Mouse (Mus musculus): ENCODE data around the gene Ice2. TPM values are rescaled to one million over a fixed set of nuclear protein-coding genes. Genes with fewer than 3 reads are reported as not detected.

The Ice2 gene
- polyA plus RNA-seq, 1 experiment from 2014 or later: 25.2 TPM

GRCm38 (mm10) chr9:69431863-69432555 lies 34.3 kb downstream of the Ice2 start:
- H3K27ac ChIP-seq: no peak overlapping the region

DNA sequence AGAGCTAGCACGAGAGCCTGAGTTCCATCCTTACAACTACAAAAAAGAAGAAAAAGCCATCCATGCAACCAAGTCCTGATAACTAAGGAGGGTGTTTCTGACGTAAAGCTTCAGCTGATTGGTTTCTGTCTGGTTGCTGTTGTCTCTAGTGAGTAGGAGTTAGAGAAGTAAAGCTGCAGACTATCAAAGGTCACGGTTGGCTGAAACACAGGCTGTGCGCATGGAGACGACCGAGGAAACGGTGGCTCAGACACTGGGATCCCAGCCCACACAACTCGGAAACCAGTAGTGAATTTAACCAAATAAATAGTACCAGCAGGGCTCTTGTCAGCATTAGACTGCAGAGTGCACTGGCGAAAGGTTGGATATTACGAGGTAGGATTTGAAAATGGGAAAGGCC lies 37.5 kb downstream of the Ice2 start:
- peaks cover 29% of the 10 kb centered on the region for H3K36me3 ChIP-seq
- H3K4me1 ChIP-seq: peaks cover 18% of the 10 kb centered on the region
- H3K4me3 ChIP-seq: no peak overlapping the region
- no peak overlapping the region for H3K27ac ChIP-seq
- WGBS: 88% methylated on average over 10 of the region's 10 CpGs
- H3K27me3 ChIP-seq (ENCODE audit: low read depth, poor library complexity, severe bottlenecking): no peaks in the 10 kb centered on the region
- no peaks in the 10 kb centered on the region for H3K9me3 ChIP-seq (replicated peaks)
- no peak for DNase-seq (ENCODE audit: low spot score)

More at GRCm38 (mm10) chr9:69431863-69432555, 34.3 kb downstream of the Ice2 start:
- Histone ChIP-seq H3K27me3 (ENCODE audit: low read depth, poor library complexity, severe bottlenecking) (no peaks in the 10 kb centered on the region), H3K4me1 (peaks cover 11% of the 10 kb centered on the region; the same call in 1 of the 2 replicates), H3K9me3 (replicated peaks) (no peaks in the 10 kb centered on the region), H3K4me3 (no peak overlapping the region), H3K36me3 (peaks cover 57% of the 10 kb centered on the region)
- WGBS: 75% methylated on average over 6 of the region's 6 CpGs
- DNase-seq (ENCODE audit: low spot score): no peak

DNA sequence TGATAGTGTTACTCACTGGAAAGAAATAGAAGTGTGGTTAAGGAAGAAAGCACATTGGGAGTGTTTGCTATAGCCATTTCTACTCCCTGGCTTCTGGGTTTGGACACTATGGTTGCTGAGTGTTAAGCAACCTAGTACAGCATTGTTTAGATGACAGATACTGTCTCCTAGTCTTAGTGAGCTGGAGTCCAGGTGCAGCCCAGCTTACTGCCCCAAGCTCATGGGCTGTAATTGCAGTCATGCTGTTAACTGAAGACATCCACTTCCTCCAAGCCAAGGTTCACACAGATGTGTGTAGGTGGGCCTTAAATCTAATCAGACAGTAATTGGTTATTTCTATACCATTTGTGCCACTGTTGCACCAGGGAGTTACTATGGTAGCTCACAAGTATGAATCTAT lies 38.0 kb downstream of the Ice2 start:
- Histone ChIP-seq H3K9me3 (replicated peaks) (no peaks in the 10 kb centered on the region), H3K27ac (no peak overlapping the region), H3K4me1 (peaks cover 22% of the 10 kb centered on the region), H3K27me3 (ENCODE audit: low read depth, poor library complexity, severe bottlenecking) (no peaks in the 10 kb centered on the region), H3K36me3 (peaks cover 24% of the 10 kb centered on the region), H3K4me3 (no peak overlapping the region)
- DNase-seq (ENCODE audit: low spot score): no peak

- DNase-seq (ENCODE audit: low spot score): peak; percentile 45
- WGBS: 27% methylated on average over 7 of the region's 7 CpGs
Observed at GRCm38 (mm10) chr9:69439805-69440357, 42.2 kb downstream of the Ice2 start.

GRCm38 (mm10) chr9:69442471-69443038 lies 44.8 kb downstream of the Ice2 start:
- Histone ChIP-seq H3K27me3 (ENCODE audit: low read depth, poor library complexity, severe bottlenecking) (no peaks in the 10 kb centered on the region), H3K4me1 (peaks cover 26% of the 10 kb centered on the region), H3K9me3 (replicated peaks) (no peaks in the 10 kb centered on the region), H3K4me3 (no peak overlapping the region), H3K27ac (no peak overlapping the region), H3K36me3 (no peaks in the 10 kb centered on the region)
- WGBS: 71% methylated on average over 6 of the region's 6 CpGs
- no peak for DNase-seq (ENCODE audit: low spot score)

More at GRCm38 (mm10) chr9:69439805-69440357, 42.2 kb downstream of the Ice2 start:
- Histone ChIP-seq H3K27me3 (ENCODE audit: low read depth, poor library complexity, severe bottlenecking) (no peaks in the 10 kb centered on the region), H3K27ac (peak overlapping the region; percentile 56; the same call in 1 of the 2 replicates), H3K36me3 (no peaks in the 10 kb centered on the region), H3K4me3 (no peak overlapping the region), H3K4me1 (peaks cover 26% of the 10 kb centered on the region), H3K9me3 (replicated peaks) (no peaks in the 10 kb centered on the region)

- no peaks in the 10 kb centered on the region for H3K9me3 ChIP-seq (replicated peaks)
- H3K4me3 ChIP-seq: no peak overlapping the region
- H3K27me3 ChIP-seq (ENCODE audit: low read depth, poor library complexity, severe bottlenecking): no peaks in the 10 kb centered on the region
- DNase-seq (ENCODE audit: low spot score): no peak
- H3K4me1 ChIP-seq: peaks cover 26% of the 10 kb centered on the region
- H3K27ac ChIP-seq: no peak overlapping the region
- no peaks in the 10 kb centered on the region for H3K36me3 ChIP-seq
- WGBS: 73% methylated on average over 3 of the region's 3 CpGs
Observed at GRCm38 (mm10) chr9:69443203-69443602, 45.5 kb downstream of the Ice2 start.

GRCm38 (mm10) chr9:69448801-69449200 lies 51.1 kb downstream of the Ice2 start:
- WGBS: 80% methylated on average over 3 of the region's 3 CpGs
- peaks cover 16% of the 10 kb centered on the region for H3K27me3 ChIP-seq (ENCODE audit: low read depth, poor library complexity, severe bottlenecking)
- no peak overlapping the region for H3K4me3 ChIP-seq
- H3K4me1 ChIP-seq: peaks cover 12% of the 10 kb centered on the region
- no peaks in the 10 kb centered on the region for H3K9me3 ChIP-seq (replicated peaks)
- H3K27ac ChIP-seq: no peak overlapping the region
- DNase-seq (ENCODE audit: low spot score): peak; percentile 8
- H3K36me3 ChIP-seq: no peaks in the 10 kb centered on the region

DNA sequence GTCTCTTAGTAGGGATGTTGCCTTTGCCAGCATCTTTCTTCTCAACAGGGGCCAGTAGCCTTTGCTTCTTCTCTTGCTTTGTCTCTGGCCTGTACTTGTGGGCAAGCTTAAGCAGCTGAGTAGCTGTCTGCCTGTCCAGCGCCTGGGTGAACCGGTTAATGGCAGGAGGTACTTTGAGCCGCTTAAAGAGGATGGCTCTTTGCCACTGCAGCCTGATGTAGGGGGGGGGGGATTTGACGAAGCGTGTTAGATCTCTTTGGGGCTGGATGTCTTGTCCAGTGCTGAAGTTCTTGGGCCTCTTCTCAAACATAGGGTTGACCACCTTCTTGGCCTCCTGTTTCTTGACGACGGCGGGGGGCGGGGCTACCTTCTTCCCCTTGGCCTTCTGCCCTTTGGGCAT lies 52.9 kb downstream of the Ice2 start:
- no peak overlapping the region for H3K4me3 ChIP-seq
- H3K27ac ChIP-seq: no peak overlapping the region
- 89% methylated on average over 9 of the region's 9 CpGs for WGBS
- peaks cover 26% of the 10 kb centered on the region for H3K4me1 ChIP-seq
- no peaks in the 10 kb centered on the region for H3K36me3 ChIP-seq
- H3K9me3 ChIP-seq (replicated peaks): no peaks in the 10 kb centered on the region
- no peak for DNase-seq (ENCODE audit: low spot score)
- peaks cover 29% of the 10 kb centered on the region for H3K27me3 ChIP-seq (ENCODE audit: low read depth, poor library complexity, severe bottlenecking)

DNA sequence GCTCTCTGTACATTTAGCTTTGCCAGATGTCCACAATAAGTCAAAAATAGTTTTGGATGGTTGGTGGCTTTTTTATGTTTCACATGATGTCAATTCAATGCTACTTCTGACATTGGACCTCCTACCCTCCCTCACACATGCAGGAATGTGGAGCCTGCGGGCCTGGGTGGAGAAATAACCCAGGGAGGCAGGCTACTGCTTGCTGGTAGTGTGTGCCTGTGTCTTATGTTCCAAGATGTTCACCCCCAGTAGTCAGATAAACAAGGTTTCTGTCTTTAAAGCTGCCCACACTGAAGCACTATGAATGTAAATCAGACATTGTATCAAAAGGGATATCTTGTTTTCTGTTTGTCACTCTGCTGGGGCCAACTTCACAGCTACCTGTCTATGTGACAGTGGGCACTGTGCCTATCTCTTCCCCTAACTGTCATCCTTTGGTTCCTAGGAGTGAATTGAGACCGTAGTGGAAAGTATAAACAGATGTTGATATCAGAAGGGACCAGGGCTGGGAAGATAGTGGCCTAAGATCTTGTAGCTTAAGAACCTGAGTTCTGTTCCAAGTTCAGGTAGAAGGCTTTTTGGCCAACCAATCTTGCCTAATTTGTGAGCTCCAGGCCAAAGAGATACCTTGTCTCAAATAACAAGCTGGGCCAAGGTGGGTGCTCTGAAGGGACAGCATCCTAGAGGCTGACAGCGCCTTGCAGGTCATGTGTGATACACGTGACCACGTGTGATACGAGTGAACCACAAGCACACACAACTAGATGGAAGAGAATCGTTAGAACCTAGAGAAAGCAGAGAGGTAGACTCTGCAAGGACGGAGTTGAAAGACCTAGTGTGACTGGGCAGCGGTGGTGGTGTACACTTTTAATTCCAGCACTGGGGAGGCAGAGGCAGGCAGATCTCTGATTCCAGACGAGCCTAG lies 54.4 kb downstream of the Ice2 start:
- no peak for DNase-seq (ENCODE audit: low spot score)
- Histone ChIP-seq H3K9me3 (replicated peaks) (no peaks in the 10 kb centered on the region), H3K27me3 (ENCODE audit: low read depth, poor library complexity, severe bottlenecking) (peaks cover 29% of the 10 kb centered on the region), H3K36me3 (no peaks in the 10 kb centered on the region), H3K27ac (no peak overlapping the region), H3K4me1 (peaks cover 33% of the 10 kb centered on the region), H3K4me3 (no peak overlapping the region)
- WGBS: 92% methylated on average over 10 of the region's 10 CpGs

DNA sequence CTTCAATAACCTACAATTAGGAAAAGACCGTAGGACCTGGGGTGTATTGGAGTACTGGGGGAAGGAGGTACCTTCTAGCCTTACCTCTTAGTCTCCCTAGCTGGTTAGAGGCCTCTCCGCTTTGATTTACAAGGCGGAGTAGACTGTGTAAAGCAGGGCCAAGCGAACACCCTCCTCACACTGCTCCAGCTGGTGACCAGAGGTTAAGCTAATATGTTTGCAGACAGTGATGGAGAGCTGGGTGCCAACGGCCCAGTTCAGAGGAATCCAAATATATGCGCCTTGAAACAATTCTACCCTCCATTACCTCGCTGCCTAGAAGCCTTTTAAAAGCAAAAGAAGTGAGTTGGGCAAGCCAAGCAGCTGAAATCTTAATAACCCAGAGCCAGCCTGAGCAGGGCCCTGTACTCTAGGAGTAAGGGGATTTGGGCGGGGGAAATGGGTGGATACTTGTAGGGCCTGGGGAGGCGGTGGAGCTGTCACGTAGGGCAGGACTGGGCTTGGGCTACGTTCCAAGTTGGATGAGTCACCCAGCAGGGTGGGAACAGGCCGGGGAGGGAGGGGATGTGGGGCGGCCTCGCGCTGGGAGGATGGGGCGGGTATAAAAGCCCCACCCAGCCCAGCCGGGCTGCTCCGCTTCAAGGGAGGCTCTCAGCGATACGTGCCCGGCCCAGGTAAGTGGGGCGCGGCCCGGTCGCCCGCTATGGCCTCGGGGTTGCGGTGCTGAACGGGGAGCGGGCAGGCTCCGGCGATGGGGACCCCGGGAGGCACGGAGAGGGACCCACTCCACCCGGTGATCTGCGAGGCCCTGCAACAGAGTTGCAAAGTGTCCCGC lies 55.6 kb downstream of the Ice2 start, which contains the start of gene Anxa2:
Gene Anxa2 (plus strand): TSS at position 555 of the 835 bp plus-strand sequence.
- Histone ChIP-seq H3K9me3 (replicated peaks) (no peaks in the 10 kb centered on the region), H3K36me3 (no peaks in the 10 kb centered on the region), H3K4me3 (peak within 1 kb of the TSS; percentile 65), H3K27me3 (ENCODE audit: low read depth, poor library complexity, severe bottlenecking) (peaks cover 29% of the 10 kb centered on the region), H3K4me1 (peaks cover 44% of the 10 kb centered on the region), H3K27ac (peak within 1 kb of the TSS; percentile 87)
- peak; percentile 70 for DNase-seq (ENCODE audit: low spot score)
- WGBS: 8% methylated on average over 37 of the region's 37 CpGs

DNA sequence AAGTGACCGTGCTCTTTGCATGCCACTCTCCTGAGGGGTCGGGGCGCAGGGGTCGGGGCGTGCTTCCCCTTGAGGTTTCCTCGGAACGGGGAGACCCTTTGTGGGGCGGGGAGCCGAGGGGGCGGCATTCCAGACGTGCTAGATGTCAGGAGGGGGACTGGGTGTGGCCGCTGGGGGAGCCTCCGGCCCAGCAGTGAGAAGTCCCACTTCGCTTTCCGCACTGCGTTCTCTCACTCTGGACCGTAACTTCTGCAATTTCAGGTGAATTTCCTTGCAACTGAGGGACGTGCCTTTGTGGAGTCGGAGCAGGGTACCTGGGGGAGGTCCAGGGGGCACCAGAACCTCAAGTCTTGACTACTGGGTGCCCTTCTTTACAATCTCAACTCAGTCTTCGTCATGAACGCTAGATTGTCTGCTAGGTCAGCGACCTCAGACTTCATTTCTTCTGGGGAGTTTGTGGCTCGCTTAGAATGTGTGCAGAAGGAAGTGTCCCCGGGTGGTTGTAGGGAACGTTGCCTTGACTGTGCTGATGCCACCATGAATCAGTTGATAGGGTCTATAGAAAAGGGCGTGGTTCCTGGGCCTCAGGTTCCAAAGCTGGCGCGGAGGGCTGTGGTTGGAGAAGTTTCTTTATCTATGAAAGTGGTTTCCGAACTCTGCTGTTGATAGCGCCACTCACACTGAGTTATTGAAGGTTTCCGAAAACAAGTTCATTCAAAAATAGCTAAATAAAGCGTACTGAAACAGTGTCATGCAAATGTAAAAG lies 56.4 kb downstream of the Ice2 start:
- Histone ChIP-seq H3K36me3 (no peaks in the 10 kb centered on the region), H3K27ac (peak overlapping the region; percentile 87), H3K4me1 (peaks cover 52% of the 10 kb centered on the region), H3K27me3 (ENCODE audit: low read depth, poor library complexity, severe bottlenecking) (peaks cover 29% of the 10 kb centered on the region), H3K9me3 (replicated peaks) (no peaks in the 10 kb centered on the region), H3K4me3 (peak overlapping the region; percentile 65)
- WGBS: 6% methylated on average over 32 of the region's 32 CpGs
- peak; percentile 56 for DNase-seq (ENCODE audit: low spot score)
